Mouse (Mus musculus) midbrain, embryonic 13.5 days (tissue): ENCODE results near the gene Cd52. TPM values are rescaled to one million over a fixed set of nuclear protein-coding genes. Genes with fewer than 3 reads are reported as not detected.

ENCODE experiments used
- ATAC-seq: fragments of 200-750 bp; cut with Nextera tagmentation; 2 replicates; pipeline ENCODE4 v1.8.0; 2017; ENCODE audit warnings: mild to moderate bottlenecking, moderate TSS enrichment, moderate library complexity
- H3K27ac ChIP-seq: fragments of 300-500 bp; sonication (generic); 2 replicates; pipeline ENCODE4 v1.5.1; 2015; ENCODE audit warnings: inconsistent platforms, mild to moderate bottlenecking, moderate library complexity
- H3K27me3 ChIP-seq: fragments of 300-500 bp; sonication (generic); 2 replicates; pipeline ENCODE4 v1.6.1; 2015; ENCODE audit warnings: mild to moderate bottlenecking, inconsistent platforms
- H3K36me3 ChIP-seq: fragments of 300-500 bp; sonication (generic); 2 replicates; pipeline ENCODE4 v1.6.1; 2015; ENCODE audit warnings: mild to moderate bottlenecking, inconsistent platforms
- H3K4me1 ChIP-seq: fragments of 300-500 bp; sonication (generic); replicated peaks from 2 replicates; pipeline ENCODE4 v1.6.1; 2015; ENCODE audit warnings: inconsistent platforms
- H3K4me2 ChIP-seq: fragments of 300-500 bp; sonication (generic); replicated peaks from 2 replicates; pipeline ENCODE4 v1.6.1; 2015; ENCODE audit warnings: moderate library complexity, mild to moderate bottlenecking, inconsistent platforms
- H3K4me3 ChIP-seq: fragments of 300-500 bp; sonication (generic); replicated peaks from 2 replicates; pipeline ENCODE4 v1.5.1; 2015; ENCODE audit warnings: mild to moderate bottlenecking, inconsistent platforms
- H3K9ac ChIP-seq: fragments of 300-500 bp; sonication (generic); replicated peaks from 2 replicates; pipeline ENCODE4 v1.6.1; 2015; ENCODE audit warnings: mild to moderate bottlenecking, inconsistent platforms
- H3K9me3 ChIP-seq: fragments of 300-500 bp; sonication (generic); 2 replicates; pipeline ENCODE4 v1.6.1; 2016; ENCODE audit warnings: mild to moderate bottlenecking, inconsistent platforms
- WGBS: fragments of 180-500 bp; shearing (Covaris S2); methylation state at CpG from one replicate; pipeline ENCODE4 v1.1.7; 2015; 5-methylcytosine and 5-hydroxymethylcytosine counted together
- polyA plus RNA-seq: library from polyadenylated mRNA; unstranded; fragments of >200 nt; fragmentation: Nextera tagmentation; extraction: Ambion mirVana; gene quantifications from 2 replicates; pipeline ENCODE4 v1.2.1, GENCODE M21; 2015

Cd52 gene
- polyA plus RNA-seq, 1 experiment from 2014 or later, result 2.7 TPM

GRCm38 (mm10) chr4:134058908-134059307, 36.0 kb downstream of the Cd52 start:
- 88% methylated on average over 6 of the region's 6 CpGs for WGBS

GRCm38 (mm10) chr4:134058166-134058715, 36.6 kb downstream of the Cd52 start:
- ATAC-seq, result no peak
- H3K9me3 ChIP-seq, result no peaks in the 10 kb centered on the region
- no peak overlapping the region for H3K9ac ChIP-seq
- no peaks in the 10 kb centered on the region for H3K4me1 ChIP-seq
- no peak overlapping the region for H3K27ac ChIP-seq
- H3K4me3 ChIP-seq, result no peak overlapping the region
- no peak overlapping the region for H3K4me2 ChIP-seq
- WGBS, result 30% methylated on average over 14 of the region's 14 CpGs
- no peaks in the 10 kb centered on the region for H3K36me3 ChIP-seq
- H3K27me3 ChIP-seq, result 0 out of 2 replicates have a peak, but pooled peaks cover 8% of the 10 kb centered on the region

More at GRCm38 (mm10) chr4:134058908-134059307, 36.0 kb downstream of the Cd52 start:
- Histone ChIP-seq H3K36me3 (no peaks in the 10 kb centered on the region), H3K27ac (no peak overlapping the region), H3K4me2 (no peak overlapping the region), H3K4me1 (no peaks in the 10 kb centered on the region), H3K9ac (no peak overlapping the region), H3K4me3 (no peak overlapping the region), H3K27me3 (0 out of 2 replicates have a peak, but pooled peaks cover 8% of the 10 kb centered on the region), H3K9me3 (no peaks in the 10 kb centered on the region)
- no peak for ATAC-seq

- Histone ChIP-seq H3K4me2 (no peak within 1 kb of the TSS), H3K36me3 (no peaks in the 10 kb centered on the region), H3K4me1 (peaks cover 7% of the 10 kb centered on the region), H3K9me3 (no peaks in the 10 kb centered on the region), H3K27me3 (no peaks in the 10 kb centered on the region), H3K27ac (no peak within 1 kb of the TSS), H3K9ac (no peak within 1 kb of the TSS), H3K4me3 (no peak within 1 kb of the TSS)
- ATAC-seq, result no peak
- 82% methylated on average over 3 of the region's 3 CpGs for WGBS
Measured at GRCm38 (mm10) chr4:134053538-134053937, 41.3 kb downstream of the Cd52 start, which contains the start of gene Zfp683. Zfp683 (plus strand) TSS chr4:134053838.

GRCm38 (mm10) chr4:134052560-134052959, 42.3 kb downstream of the Cd52 start:
- ATAC-seq, result no peak

GRCm38 (mm10) chr4:134051912-134052311, 43.0 kb downstream of the Cd52 start:
- 80% methylated on average over 5 of the region's 5 CpGs for WGBS
- Histone ChIP-seq H3K4me2 (no peak overlapping the region), H3K27ac (no peak overlapping the region), H3K9me3 (no peaks in the 10 kb centered on the region), H3K4me1 (peaks cover 7% of the 10 kb centered on the region), H3K36me3 (no peaks in the 10 kb centered on the region), H3K4me3 (no peak overlapping the region), H3K9ac (no peak overlapping the region), H3K27me3 (no peaks in the 10 kb centered on the region)
- no peak for ATAC-seq

More at GRCm38 (mm10) chr4:134052560-134052959, 42.3 kb downstream of the Cd52 start:
- no peak overlapping the region for H3K4me2 ChIP-seq
- no peak overlapping the region for H3K9ac ChIP-seq
- no peaks in the 10 kb centered on the region for H3K36me3 ChIP-seq
- no peak overlapping the region for H3K27ac ChIP-seq
- peaks cover 7% of the 10 kb centered on the region for H3K4me1 ChIP-seq
- no peaks in the 10 kb centered on the region for H3K27me3 ChIP-seq
- WGBS, result 38% methylated on average over 8 of the region's 8 CpGs
- H3K9me3 ChIP-seq, result no peaks in the 10 kb centered on the region
- no peak overlapping the region for H3K4me3 ChIP-seq

GRCm38 (mm10) chr4:134047648-134048047, 47.2 kb downstream of the Cd52 start:
- Histone ChIP-seq H3K9ac (no peak overlapping the region), H3K4me1 (peaks cover 3% of the 10 kb centered on the region), H3K4me3 (no peak overlapping the region), H3K27me3 (no peaks in the 10 kb centered on the region), H3K9me3 (no peaks in the 10 kb centered on the region), H3K27ac (no peak overlapping the region), H3K4me2 (no peak overlapping the region), H3K36me3 (no peaks in the 10 kb centered on the region)
- ATAC-seq, result no peak
- WGBS, result 88% methylated on average over 5 of the region's 5 CpGs

- no peak for ATAC-seq
- 49% methylated on average over 2 of the region's 2 CpGs for WGBS
- H3K4me3 ChIP-seq, result no peak overlapping the region
- H3K9ac ChIP-seq, result no peak overlapping the region
- H3K27me3 ChIP-seq, result no peaks in the 10 kb centered on the region
- H3K9me3 ChIP-seq, result no peaks in the 10 kb centered on the region
- no peaks in the 10 kb centered on the region for H3K36me3 ChIP-seq
- no peak overlapping the region for H3K27ac ChIP-seq
- no peak overlapping the region for H3K4me2 ChIP-seq
- no peaks in the 10 kb centered on the region for H3K4me1 ChIP-seq
Measured at GRCm38 (mm10) chr4:134043041-134043440, 51.8 kb downstream of the Cd52 start.

GRCm38 (mm10) chr4:134041317-134042123, 53.4 kb downstream of the Cd52 start:
- H3K9ac ChIP-seq, result no peak overlapping the region
- H3K4me1 ChIP-seq, result no peaks in the 10 kb centered on the region
- H3K4me2 ChIP-seq, result no peak overlapping the region
- H3K27ac ChIP-seq, result no peak overlapping the region
- 60% methylated on average over 9 of the region's 9 CpGs for WGBS
- no peaks in the 10 kb centered on the region for H3K27me3 ChIP-seq
- H3K36me3 ChIP-seq, result no peaks in the 10 kb centered on the region
- ATAC-seq, result no peak
- H3K4me3 ChIP-seq, result no peak overlapping the region
- H3K9me3 ChIP-seq, result no peaks in the 10 kb centered on the region

GRCm38 (mm10) chr4:134035953-134036352, 58.9 kb downstream of the Cd52 start:
- Histone ChIP-seq H3K27me3 (no peaks in the 10 kb centered on the region), H3K9me3 (no peaks in the 10 kb centered on the region), H3K36me3 (no peaks in the 10 kb centered on the region), H3K27ac (no peak overlapping the region), H3K4me1 (no peaks in the 10 kb centered on the region; the same call in 1 of the 2 replicates), H3K4me2 (peak overlapping the region; percentile 13), H3K4me3 (no peak overlapping the region), H3K9ac (no peak overlapping the region)
- WGBS, result 4% methylated on average over 16 of the region's 16 CpGs
- ATAC-seq, result peak; percentile 66

Other genes with a start within 250 kb of the Cd52 start
- gene Rps6ka1, start 207.3 kb downstream of the Cd52 start, polyA plus RNA-seq, result 19.0 and 19.2 TPM in 2 replicates
- 1,712 and 1,823 TPM in 2 replicates for gene Hmgn2, start 126.4 kb downstream of the Cd52 start, polyA plus RNA-seq
- 42.0 and 44.7 TPM in 2 replicates for gene Dhdds, start 94.2 kb downstream of the Cd52 start, polyA plus RNA-seq
- 0.59 TPM in 2 replicates for gene Lin28a, start 76.2 kb downstream of the Cd52 start, polyA plus RNA-seq
- not detected in 2 replicates for gene Zfp683, start 41.2 kb downstream of the Cd52 start, polyA plus RNA-seq
- 0.97 and 1.1 TPM in 2 replicates for gene Crybg2, start 34.3 kb downstream of the Cd52 start, polyA plus RNA-seq
- gene Ubxn11, start 7.5 kb upstream of the Cd52 start, polyA plus RNA-seq, result 9.3 and 11.4 TPM in 2 replicates
- gene Sh3bgrl3, start 33.7 kb upstream of the Cd52 start, polyA plus RNA-seq, result 319 and 332 TPM in 2 replicates
- 19.9 and 22.4 TPM in 2 replicates for gene Cep85, start 92.0 kb upstream of the Cd52 start, polyA plus RNA-seq
- gene Gm7534, start 107.9 kb upstream of the Cd52 start, polyA plus RNA-seq, result not detected in 2 replicates
- not detected in 2 replicates for gene Catsper4, start 132.3 kb upstream of the Cd52 start, polyA plus RNA-seq
- 0.15 and 0.20 TPM in 2 replicates for gene Cnksr1, start 143.3 kb upstream of the Cd52 start, polyA plus RNA-seq
- 0.17 and 0.62 TPM in 2 replicates for gene E130218I03Rik, start 148.6 kb upstream of the Cd52 start, polyA plus RNA-seq
- gene Zfp593, start 150.5 kb upstream of the Cd52 start, polyA plus RNA-seq, result 14.9 and 15.6 TPM in 2 replicates
- not detected in 2 replicates for gene Gm30191, start 151.9 kb upstream of the Cd52 start, polyA plus RNA-seq
- 6.2 and 8.1 TPM in 2 replicates for gene Grrp1, start 159.0 kb upstream of the Cd52 start, polyA plus RNA-seq
- 42.3 and 44.0 TPM in 2 replicates for gene Pdik1l, start 192.8 kb upstream of the Cd52 start, polyA plus RNA-seq
- gene Trim63, start 220.0 kb upstream of the Cd52 start, polyA plus RNA-seq, result 0.11 and 0.21 TPM in 2 replicates
- gene Slc30a2, start 248.1 kb upstream of the Cd52 start, polyA plus RNA-seq, result 0.05 and 0.12 TPM in 2 replicates